Mouse (Mus musculus): ENCODE measurements around the gene Mtcl1. TPM values are rescaled to one million over a fixed set of nuclear protein-coding genes. Genes with fewer than 3 reads are reported as not detected.

Gene Mtcl1
- polyA plus RNA-seq (2015; fragmentation: Nextera tagmentation; extraction: Ambion mirVana): 1.3 and 1.5 TPM in 2 replicates

DNA sequence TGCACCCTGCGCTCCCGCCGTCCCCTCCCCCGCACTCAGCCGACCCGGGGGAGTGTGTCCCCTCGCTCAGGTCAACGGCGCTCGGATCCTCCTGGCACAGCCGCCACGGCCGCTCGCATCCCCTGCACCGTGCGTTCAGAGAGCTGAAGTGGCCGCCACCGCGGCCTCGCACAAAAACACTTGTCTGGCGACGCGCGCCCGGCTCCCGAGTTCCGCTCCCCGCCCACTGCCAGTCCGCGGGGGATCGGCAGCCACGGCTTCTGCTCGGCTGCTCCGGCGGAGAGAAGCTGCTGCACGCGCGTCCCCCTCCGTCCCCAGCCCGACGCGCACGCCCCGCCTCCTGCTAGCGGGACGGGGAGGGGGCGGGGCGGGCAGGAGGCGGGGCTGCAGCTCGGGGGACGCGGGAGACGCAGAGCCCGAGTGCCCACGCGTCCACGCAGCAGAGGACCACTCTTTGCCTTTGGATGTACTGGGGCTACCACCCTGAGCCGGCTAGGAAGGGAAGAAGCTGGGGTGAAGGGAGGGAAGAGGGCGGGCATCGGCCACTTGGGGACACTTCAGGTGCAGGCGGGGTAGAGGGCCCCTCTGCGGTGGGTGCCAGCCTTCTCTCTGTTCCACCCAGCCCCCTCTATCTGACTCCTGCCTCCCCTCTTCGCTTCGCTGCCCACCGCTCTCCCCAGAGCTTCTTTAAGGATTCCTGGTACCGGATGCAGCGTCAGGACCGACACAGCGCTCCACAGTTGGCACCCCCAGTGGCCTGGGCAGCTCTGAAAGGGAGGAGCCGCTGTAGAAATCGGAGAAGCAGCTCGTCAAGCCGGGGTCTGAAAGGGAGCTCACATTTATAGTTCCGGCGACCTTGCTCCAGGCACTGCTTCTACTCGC, at the start of gene Mtcl1:
Gene Mtcl1, minus strand, starts transcription at position 291 of the 882 bp plus-strand sequence.
- H3K27ac ChIP-seq (replicated peaks): peak within 1 kb of the TSS; percentile 59
- H3K9me3 ChIP-seq: no peaks in the 10 kb centered on the region
- H3K4me3 ChIP-seq: peak within 1 kb of the TSS; percentile 81
- no peaks in the 10 kb centered on the region for H3K36me3 ChIP-seq
- peaks cover 56% of the 10 kb centered on the region for H3K27me3 ChIP-seq (replicated peaks)
- peak; percentile 69 for ATAC-seq (ENCODE audit: extremely low read depth, insufficient number of reproducible peaks, low FRiP score, low TSS enrichment)
- peak within 1 kb of the TSS; percentile 99 for H3K4me2 ChIP-seq
- peaks cover 26% of the 10 kb centered on the region for H3K4me1 ChIP-seq
- WGBS: under 1% methylated on average over 67 of the region's 76 CpGs
- H3K9ac ChIP-seq: peak within 1 kb of the TSS; percentile 82

DNA sequence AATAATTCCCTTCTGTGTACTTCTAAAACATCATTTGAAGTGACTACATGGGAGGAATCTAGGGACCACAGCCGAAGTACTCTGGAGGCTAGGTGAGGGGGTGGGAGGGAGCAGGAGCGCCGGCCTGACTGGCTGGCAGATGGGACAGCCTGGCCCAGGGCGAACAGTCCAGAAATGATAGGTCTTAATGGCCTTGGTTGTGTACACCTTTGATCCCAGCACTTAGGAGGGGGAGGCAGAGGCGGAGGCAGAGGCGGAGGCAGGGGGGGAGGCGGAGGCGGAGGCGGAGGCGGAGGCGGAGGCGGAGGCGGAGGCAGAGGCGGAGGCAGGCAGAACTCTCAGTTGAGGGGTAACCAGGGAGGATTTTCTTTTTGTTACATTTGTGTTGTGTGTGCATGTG, 49.0 kb upstream of the Mtcl1 start:
- H3K9me3 ChIP-seq: no peaks in the 10 kb centered on the region
- H3K4me3 ChIP-seq: no peak overlapping the region
- H3K9ac ChIP-seq: no peak overlapping the region
- peaks cover 88% of the 10 kb centered on the region for H3K36me3 ChIP-seq
- H3K27ac ChIP-seq (replicated peaks): no peak overlapping the region
- H3K4me1 ChIP-seq: peaks cover 9% of the 10 kb centered on the region
- H3K4me2 ChIP-seq: no peak overlapping the region
- ATAC-seq (ENCODE audit: extremely low read depth, insufficient number of reproducible peaks, low FRiP score, low TSS enrichment): no peak
- WGBS: 90% methylated on average over 14 of the region's 14 CpGs
- no peaks in the 10 kb centered on the region for H3K27me3 ChIP-seq (replicated peaks)

DNA sequence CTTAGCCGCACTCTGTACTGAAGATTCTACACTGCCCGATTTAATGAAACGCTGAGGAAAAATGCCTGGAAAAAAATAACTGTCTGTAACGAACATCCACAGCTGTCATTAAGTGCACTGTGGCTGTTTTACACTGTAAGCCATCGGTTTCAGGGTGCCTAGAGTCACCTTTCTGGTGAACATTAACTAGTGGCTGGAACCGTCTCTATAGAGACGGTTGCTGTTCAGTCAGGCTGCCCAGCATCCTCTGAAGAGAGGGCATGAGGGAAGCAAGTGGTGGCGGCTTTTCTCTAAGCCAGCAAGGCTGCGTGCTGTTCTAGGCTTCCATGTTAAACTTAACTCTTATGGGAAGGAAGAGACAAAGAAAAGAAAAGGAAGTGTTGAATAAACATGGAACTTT, 47.0 kb upstream of the Mtcl1 start:
- H3K27ac ChIP-seq (replicated peaks): no peak overlapping the region
- H3K4me2 ChIP-seq: no peak overlapping the region
- H3K9me3 ChIP-seq: no peaks in the 10 kb centered on the region
- no peaks in the 10 kb centered on the region for H3K27me3 ChIP-seq (replicated peaks)
- 90% methylated on average over 9 of the region's 9 CpGs for WGBS
- no peaks in the 10 kb centered on the region for H3K4me1 ChIP-seq
- no peak overlapping the region for H3K4me3 ChIP-seq
- peaks cover 82% of the 10 kb centered on the region for H3K36me3 ChIP-seq
- no peak overlapping the region for H3K9ac ChIP-seq
- no peak for ATAC-seq (ENCODE audit: extremely low read depth, insufficient number of reproducible peaks, low FRiP score, low TSS enrichment)

DNA sequence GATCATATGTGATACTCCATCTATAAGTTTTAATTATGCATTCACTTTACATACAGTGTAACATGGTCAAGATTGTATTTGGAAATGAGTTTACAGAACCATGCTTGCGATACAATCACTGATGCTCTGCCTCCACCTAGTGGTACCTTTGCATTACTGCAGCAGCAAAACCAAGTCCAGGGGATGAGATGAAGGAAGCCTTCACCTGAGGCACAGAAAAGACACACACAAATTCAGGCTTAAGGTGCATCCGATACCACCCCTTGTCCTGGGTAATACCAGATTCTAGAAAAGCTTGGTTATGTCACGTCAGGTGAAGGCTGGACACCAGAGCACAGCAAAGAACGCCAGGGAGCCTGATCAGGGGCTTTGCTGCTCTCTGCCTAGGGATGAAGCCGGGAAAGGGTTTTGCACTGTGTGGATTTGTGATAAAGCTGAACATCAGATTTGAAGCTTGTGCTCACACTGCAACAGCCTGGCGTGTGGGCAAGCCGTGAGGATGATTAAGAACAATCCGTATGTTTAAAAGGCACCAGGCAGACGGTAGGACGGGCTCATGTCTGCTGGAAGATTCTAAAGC, 40.6 kb upstream of the Mtcl1 start:
- ATAC-seq (ENCODE audit: extremely low read depth, insufficient number of reproducible peaks, low FRiP score, low TSS enrichment): no peak; the same call in 1 of the 2 replicates
- Histone ChIP-seq H3K4me1 (peaks cover 11% of the 10 kb centered on the region; the same call in 1 of the 2 replicates), H3K36me3 (peaks cover 18% of the 10 kb centered on the region), H3K4me2 (no peak overlapping the region), H3K27me3 (replicated peaks) (0 out of 2 replicates have a peak, but pooled peaks cover 6% of the 10 kb centered on the region), H3K9me3 (no peaks in the 10 kb centered on the region), H3K4me3 (no peak overlapping the region), H3K27ac (replicated peaks) (no peak overlapping the region), H3K9ac (no peak overlapping the region)
- WGBS: 35% methylated on average over 10 of the region's 10 CpGs

DNA sequence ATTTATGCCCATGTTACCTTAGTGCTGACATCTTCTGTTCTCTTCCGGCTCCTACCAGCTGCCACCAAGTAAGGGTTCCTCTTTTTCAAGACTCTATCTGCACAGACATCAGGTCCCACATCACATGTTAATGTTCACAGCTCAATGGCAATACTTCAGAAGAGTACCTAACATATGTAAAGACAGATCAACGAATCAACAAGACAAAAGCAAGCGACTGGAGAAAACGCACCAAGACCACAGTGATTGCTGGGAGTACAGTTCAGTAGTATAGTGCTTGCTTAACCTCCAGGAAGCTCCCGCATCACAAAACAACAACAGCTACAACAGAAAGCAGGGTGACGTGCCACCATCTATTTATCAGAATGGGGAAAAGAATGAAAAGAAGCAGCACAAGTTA, 37.0 kb upstream of the Mtcl1 start:
- Histone ChIP-seq H3K4me2 (no peak overlapping the region), H3K9ac (no peak overlapping the region), H3K4me1 (peaks cover 11% of the 10 kb centered on the region; the same call in 1 of the 2 replicates), H3K36me3 (no peaks in the 10 kb centered on the region), H3K4me3 (no peak overlapping the region), H3K27me3 (replicated peaks) (0 out of 2 replicates have a peak, but pooled peaks cover 13% of the 10 kb centered on the region), H3K27ac (replicated peaks) (no peak overlapping the region), H3K9me3 (no peaks in the 10 kb centered on the region)
- 84% methylated on average over 6 of the region's 6 CpGs for WGBS
- ATAC-seq (ENCODE audit: extremely low read depth, insufficient number of reproducible peaks, low FRiP score, low TSS enrichment): no peak

DNA sequence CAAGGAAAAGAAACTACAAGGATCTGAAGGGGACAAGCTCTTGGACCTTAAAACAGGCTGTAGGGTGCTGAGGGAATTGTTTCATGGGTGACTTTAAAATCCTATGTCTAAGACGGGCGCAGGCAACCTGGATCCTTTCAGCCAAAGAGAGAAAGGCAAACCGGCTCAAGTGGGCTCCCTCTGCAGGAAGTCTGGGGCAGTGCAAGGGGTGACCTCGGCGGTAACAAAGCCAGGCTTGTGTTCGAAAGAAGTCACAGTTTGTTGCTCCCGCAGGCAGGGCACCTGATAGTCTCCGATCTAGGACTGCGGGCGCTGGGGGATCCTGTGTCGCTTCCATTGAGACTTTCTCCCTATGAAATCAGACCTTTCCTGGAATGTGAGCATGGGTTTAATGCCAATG, 36.2 kb upstream of the Mtcl1 start:
- ATAC-seq (ENCODE audit: extremely low read depth, insufficient number of reproducible peaks, low FRiP score, low TSS enrichment): no peak
- peak overlapping the region; percentile 40; the same call in 1 of the 2 replicates for H3K4me2 ChIP-seq
- H3K27ac ChIP-seq (replicated peaks): no peak overlapping the region
- peaks cover 12% of the 10 kb centered on the region; the same call in 1 of the 2 replicates for H3K4me1 ChIP-seq
- H3K9me3 ChIP-seq: no peaks in the 10 kb centered on the region
- no peaks in the 10 kb centered on the region for H3K36me3 ChIP-seq
- H3K27me3 ChIP-seq (replicated peaks): peaks cover 19% of the 10 kb centered on the region
- 5% methylated on average over 11 of the region's 11 CpGs for WGBS
- H3K4me3 ChIP-seq: no peak overlapping the region
- H3K9ac ChIP-seq: no peak overlapping the region

DNA sequence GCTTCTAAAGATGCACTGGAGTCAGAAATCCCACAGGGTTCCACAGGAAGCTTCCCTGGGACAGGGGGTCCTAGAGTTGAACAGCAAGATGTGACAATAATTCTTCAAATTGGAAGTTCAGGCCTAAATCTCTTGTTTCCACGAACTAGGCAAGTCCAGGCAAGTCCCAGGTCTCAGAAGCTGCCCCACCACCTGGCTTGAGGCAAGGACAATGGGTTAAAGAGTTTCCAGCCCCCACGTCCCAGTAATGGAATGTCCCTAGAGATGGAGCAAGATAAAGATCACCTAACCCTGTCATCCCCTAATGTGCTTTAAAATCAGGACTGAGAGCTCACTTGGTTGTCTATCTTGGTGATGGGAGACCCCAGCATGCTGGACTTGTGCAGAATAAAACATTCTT, 35.4 kb upstream of the Mtcl1 start:
- Histone ChIP-seq H3K27me3 (replicated peaks) (peaks cover 25% of the 10 kb centered on the region), H3K36me3 (no peaks in the 10 kb centered on the region), H3K4me3 (no peak overlapping the region), H3K4me1 (peaks cover 19% of the 10 kb centered on the region), H3K9ac (no peak overlapping the region), H3K9me3 (no peaks in the 10 kb centered on the region), H3K4me2 (no peak overlapping the region), H3K27ac (replicated peaks) (no peak overlapping the region)
- WGBS: 35% methylated on average over 2 of the region's 2 CpGs
- no peak for ATAC-seq (ENCODE audit: extremely low read depth, insufficient number of reproducible peaks, low FRiP score, low TSS enrichment)

DNA sequence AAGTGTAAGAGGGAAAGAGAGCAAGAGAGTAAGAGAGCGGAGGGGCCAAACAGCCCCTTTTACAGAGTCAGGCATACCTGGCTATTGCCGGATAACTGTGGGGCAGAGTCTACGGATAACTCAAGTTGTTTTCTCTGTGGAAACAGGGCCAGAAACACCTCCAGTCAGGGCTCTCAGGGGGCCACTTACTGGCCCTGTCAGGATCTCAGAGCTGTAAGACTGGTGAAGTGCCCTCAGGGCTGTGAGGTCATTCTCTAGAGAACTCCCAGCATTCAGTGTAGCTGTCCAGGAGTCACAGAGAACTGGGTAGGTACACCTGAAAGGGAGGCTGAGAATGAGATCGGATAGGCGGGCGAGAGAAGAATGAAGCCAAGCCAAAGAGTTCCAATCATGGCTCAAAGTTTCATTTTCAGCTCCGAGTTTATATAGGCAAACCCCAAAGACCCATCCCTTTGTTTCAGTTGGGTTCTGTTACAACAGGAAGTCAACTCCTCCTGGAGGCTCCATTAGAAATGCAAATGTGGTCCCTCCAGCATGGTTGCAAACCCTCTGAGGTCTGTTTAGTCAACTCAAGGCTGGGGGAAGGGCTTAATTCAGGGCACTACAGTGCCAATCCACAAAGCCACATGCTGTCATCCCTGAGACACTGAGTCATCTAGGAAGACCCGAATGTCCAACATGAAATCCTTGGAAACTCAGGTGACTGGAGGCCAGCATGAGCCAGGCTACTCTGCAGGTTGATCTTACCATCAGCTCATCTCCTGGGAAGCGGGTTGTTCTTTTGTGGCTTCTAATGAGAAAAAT, 34.3 kb upstream of the Mtcl1 start:
- Histone ChIP-seq H3K9me3 (no peaks in the 10 kb centered on the region), H3K27ac (replicated peaks) (no peak overlapping the region), H3K4me2 (no peak overlapping the region), H3K27me3 (replicated peaks) (peaks cover 25% of the 10 kb centered on the region), H3K4me3 (no peak overlapping the region), H3K9ac (no peak overlapping the region), H3K36me3 (no peaks in the 10 kb centered on the region), H3K4me1 (peaks cover 30% of the 10 kb centered on the region)
- no peak for ATAC-seq (ENCODE audit: extremely low read depth, insufficient number of reproducible peaks, low FRiP score, low TSS enrichment)
- WGBS: 71% methylated on average over 9 of the region's 9 CpGs

DNA sequence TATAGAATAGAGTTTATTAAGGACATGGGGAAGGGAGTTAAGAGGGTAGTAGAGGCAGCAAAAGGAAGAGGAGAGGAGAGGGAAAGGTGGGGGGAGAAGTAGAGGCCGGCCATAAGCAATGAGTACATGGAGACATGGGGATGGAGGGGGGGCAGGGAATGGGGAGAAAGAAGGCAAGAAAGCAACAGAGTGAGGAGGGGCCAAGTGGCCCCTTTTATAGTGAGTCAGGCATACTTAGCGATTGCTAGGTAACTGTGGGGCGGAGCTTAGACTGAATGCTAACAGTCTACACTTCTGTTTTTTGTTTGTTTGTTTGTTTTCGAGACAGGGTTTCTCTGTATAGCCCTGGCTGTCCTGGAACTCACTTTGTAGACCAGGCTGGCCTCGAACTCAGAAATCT, 31.7 kb upstream of the Mtcl1 start:
- no peaks in the 10 kb centered on the region for H3K36me3 ChIP-seq
- 76% methylated on average over 5 of the region's 5 CpGs for WGBS

DNA sequence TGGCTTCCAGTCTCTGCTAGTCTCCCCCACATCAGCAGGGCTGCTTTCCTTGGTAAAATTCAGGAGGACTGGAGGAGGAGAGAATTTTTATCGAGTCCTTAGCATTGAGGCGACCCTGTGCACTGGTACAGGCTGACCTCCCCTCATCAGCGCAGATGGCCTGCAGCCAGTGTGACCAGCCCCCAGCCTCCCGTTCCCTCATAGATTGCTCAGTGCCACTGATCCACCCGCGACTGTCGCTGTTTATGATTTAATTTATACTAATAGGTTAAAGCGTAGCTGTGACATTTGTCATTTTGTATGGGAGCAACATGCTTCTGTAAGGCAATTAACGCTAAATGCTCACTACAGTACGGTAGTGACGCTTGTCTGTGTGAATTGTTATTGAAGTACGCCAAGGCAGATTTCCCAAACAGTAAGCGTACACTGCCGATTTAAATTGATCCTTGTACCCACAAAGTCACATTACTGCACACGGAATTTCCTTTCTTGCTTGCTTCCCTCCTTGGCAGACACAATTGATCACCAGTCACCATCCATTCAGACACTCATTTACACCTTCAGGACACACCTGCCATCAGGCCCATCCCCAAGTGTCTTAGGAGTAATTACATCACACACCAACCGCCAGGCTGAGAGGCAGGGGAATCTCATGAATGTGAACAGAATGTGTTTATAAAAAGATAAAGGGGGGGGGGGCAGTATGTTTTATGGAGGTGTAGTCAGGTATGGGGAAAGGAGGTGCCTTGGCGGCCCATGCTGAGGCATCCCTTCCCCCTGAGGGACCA, 31.1 kb upstream of the Mtcl1 start:
- Histone ChIP-seq H3K4me3 (peak overlapping the region; percentile 42), H3K4me2 (peak overlapping the region; percentile 73), H3K9ac (peak overlapping the region; percentile 56), H3K27ac (replicated peaks) (no peak overlapping the region), H3K36me3 (no peaks in the 10 kb centered on the region), H3K27me3 (replicated peaks) (peaks cover 22% of the 10 kb centered on the region), H3K9me3 (no peaks in the 10 kb centered on the region), H3K4me1 (peaks cover 25% of the 10 kb centered on the region)
- ATAC-seq (ENCODE audit: extremely low read depth, insufficient number of reproducible peaks, low FRiP score, low TSS enrichment): no peak
- 34% methylated on average over 17 of the region's 17 CpGs for WGBS

More for the DNA sequence above, 31.7 kb upstream of the Mtcl1 start:
- Histone ChIP-seq H3K4me3 (no peak overlapping the region), H3K27me3 (replicated peaks) (peaks cover 25% of the 10 kb centered on the region), H3K27ac (replicated peaks) (no peak overlapping the region), H3K9ac (no peak overlapping the region), H3K4me2 (no peak overlapping the region), H3K9me3 (no peaks in the 10 kb centered on the region), H3K4me1 (peaks cover 27% of the 10 kb centered on the region)
- no peak for ATAC-seq (ENCODE audit: extremely low read depth, insufficient number of reproducible peaks, low FRiP score, low TSS enrichment)
